Mouse (Mus musculus) liver, embryonic 16.5 days (tissue): ENCODE measurements around the gene Dmp1. TPM values are rescaled to one million over a fixed set of nuclear protein-coding genes. Genes with fewer than 3 reads are reported as not detected.

Experiments
- ATAC-seq: fragments of 200-750 bp; cut with Nextera tagmentation; 2 replicates; pipeline ENCODE4 v1.8.0; 2017; ENCODE audit warnings: low read depth, mild to moderate bottlenecking, moderate number of reproducible peaks, moderate library complexity
- H3K27ac ChIP-seq: fragments of 300-500 bp; sonication (generic); 2 replicates; pipeline ENCODE4 v1.5.1; 2014; ENCODE audit warnings: mild to moderate bottlenecking, low read length
- H3K27me3 ChIP-seq: fragments of 300-500 bp; sonication (generic); 2 replicates; pipeline ENCODE4 v1.6.1; 2014; ENCODE audit warnings: low read depth, low read length, mixed read lengths; ENCODE audit not compliant: control insufficient read depth, insufficient read depth
- H3K36me3 ChIP-seq: fragments of 300-500 bp; sonication (generic); 2 replicates; pipeline ENCODE4 v1.6.1; 2014; ENCODE audit warnings: mild to moderate bottlenecking; ENCODE audit not compliant: control insufficient read depth, insufficient read depth
- H3K4me1 ChIP-seq: fragments of 300-500 bp; sonication (generic); 2 replicates; pipeline ENCODE4 v1.6.1; 2014; ENCODE audit warnings: low read depth, low read length, mixed read lengths; ENCODE audit not compliant: control insufficient read depth
- H3K4me2 ChIP-seq: fragments of 300-500 bp; sonication (generic); 2 replicates; pipeline ENCODE4 v1.6.1; 2014; ENCODE audit warnings: low read depth, low read length, mixed read lengths
- H3K4me3 ChIP-seq: fragments of 300-500 bp; sonication (generic); 2 replicates; pipeline ENCODE4 v1.5.1; 2014; ENCODE audit warnings: low read depth, mild to moderate bottlenecking, low read length
- H3K9ac ChIP-seq: fragments of 300-500 bp; sonication (generic); 2 replicates; pipeline ENCODE4 v1.6.1; 2014; ENCODE audit warnings: low read depth, low read length
- H3K9me3 ChIP-seq: fragments of 300-500 bp; sonication (generic); replicated peaks from 2 replicates; pipeline ENCODE4 v1.6.1; 2016; ENCODE audit warnings: low read length; ENCODE audit not compliant: control insufficient read depth
- WGBS: fragments of 180-500 bp; shearing (Covaris S2); extraction: QIAGEN DNeasy Blood & Tissue Kit; methylation state at CpG from one replicate; pipeline ENCODE4 v1.1.7; 2014; ENCODE audit not compliant: insufficient replicate concordance; 5-methylcytosine and 5-hydroxymethylcytosine counted together
- polyA plus RNA-seq: library from polyadenylated mRNA; unstranded; fragments of >200 nt; fragmentation: Nextera tagmentation; extraction: Ambion mirVana; gene quantifications from 2 replicates; pipeline ENCODE4 v1.2.1, GENCODE M21; 2015

Gene Dmp1
- polyA plus RNA-seq: not detected in 2 replicates

DNA sequence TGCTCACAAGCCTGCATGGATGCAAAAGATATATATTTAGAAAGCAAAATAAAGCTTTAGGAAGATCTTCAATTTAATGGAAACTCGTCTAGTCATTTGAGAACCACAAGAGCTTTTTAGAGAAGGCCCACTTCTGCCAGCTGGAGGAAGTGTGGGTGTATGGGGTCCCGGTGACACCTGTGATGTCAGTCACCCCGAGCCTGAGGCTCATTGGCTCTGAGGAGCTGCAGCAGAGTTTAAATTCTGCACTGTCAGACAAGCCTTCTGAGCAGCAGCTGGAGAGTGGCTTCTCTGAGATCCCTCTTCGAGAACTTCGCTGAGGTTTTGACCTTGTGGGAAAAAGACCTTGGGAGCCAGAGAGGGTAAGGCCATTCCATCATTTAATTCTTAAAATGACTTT, at the start of gene Dmp1:
Dmp1 (plus strand) TSS at position 263 of the 400 bp plus-strand sequence.
- 39% methylated on average over 5 of the region's 5 CpGs for WGBS
- no peak within 1 kb of the TSS for H3K4me2 ChIP-seq
- no peaks in the 10 kb centered on the region for H3K4me1 ChIP-seq

DNA sequence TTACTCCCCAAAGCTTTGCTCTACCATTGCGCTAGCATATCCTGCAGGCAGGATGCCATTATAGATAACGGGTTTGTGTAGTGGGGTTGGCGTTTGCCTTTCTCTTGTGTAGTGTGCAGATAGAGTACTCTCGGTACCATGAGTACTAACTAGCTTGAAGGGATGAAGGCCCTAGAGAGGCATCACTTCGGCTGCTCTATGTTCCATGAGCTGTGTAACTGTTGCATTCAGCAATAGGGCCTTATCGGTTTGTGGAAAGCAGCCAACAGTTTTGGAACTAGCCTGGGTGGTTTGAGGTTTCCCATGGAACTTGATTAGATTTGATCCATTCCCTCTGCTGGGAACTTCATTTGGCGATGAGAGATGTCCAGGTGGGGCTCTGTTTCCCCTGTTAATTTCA, 44.7 kb upstream of the Dmp1 start:
- no peaks in the 10 kb centered on the region for H3K36me3 ChIP-seq
- no peaks in the 10 kb centered on the region for H3K4me1 ChIP-seq
- no peaks in the 10 kb centered on the region for H3K27me3 ChIP-seq
- no peak for ATAC-seq
- no peak overlapping the region for H3K4me2 ChIP-seq
- 74% methylated on average over 7 of the region's 7 CpGs for WGBS
- no peak overlapping the region for H3K27ac ChIP-seq
- no peaks in the 10 kb centered on the region for H3K9me3 ChIP-seq
- H3K9ac ChIP-seq: no peak overlapping the region
- no peak overlapping the region for H3K4me3 ChIP-seq

More for the DNA sequence above, at the start of gene Dmp1:
- no peak for ATAC-seq
- H3K27me3 ChIP-seq: no peaks in the 10 kb centered on the region
- H3K36me3 ChIP-seq: no peaks in the 10 kb centered on the region
- no peak within 1 kb of the TSS for H3K4me3 ChIP-seq
- H3K9me3 ChIP-seq: no peaks in the 10 kb centered on the region
- H3K9ac ChIP-seq: no peak within 1 kb of the TSS
- H3K27ac ChIP-seq: no peak within 1 kb of the TSS

DNA sequence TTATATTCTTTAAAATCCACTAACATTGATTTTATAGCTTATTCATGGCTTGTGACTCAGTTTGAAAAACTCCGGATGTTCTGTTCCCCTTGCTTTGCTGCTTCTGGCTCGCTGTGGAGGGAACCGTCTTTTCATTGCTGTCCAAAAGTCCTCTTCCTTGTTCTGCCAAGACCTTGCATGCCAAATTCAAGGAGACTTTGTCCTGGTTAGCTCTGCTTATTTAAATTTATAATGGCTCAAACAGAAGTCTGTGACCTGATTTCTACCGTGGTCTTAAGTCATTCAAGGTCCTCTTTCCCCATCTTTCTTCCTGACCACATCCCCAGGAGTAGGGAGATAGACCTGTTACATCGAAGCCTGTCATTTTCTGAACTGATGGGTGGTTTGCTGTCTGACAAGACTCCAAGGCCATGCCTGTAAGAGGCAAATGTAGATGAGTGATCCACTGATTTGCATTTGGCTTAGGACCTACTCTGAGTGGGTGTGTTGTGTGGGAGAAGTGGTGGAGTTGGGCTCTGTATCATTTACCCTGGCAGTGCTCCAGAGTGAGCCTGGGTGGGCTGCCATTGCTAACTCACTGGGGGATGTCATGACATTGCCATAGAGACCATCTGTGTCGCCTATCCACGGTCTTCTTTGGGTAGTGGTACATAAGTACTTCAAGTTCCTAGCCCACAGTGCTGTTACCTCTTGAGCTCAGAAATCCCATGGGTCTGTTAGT, 43.9 kb upstream of the Dmp1 start:
- ATAC-seq: no peak
- Histone ChIP-seq H3K27me3 (no peaks in the 10 kb centered on the region), H3K4me3 (no peak overlapping the region), H3K9me3 (no peaks in the 10 kb centered on the region), H3K27ac (no peak overlapping the region), H3K36me3 (no peaks in the 10 kb centered on the region), H3K4me1 (no peaks in the 10 kb centered on the region), H3K4me2 (no peak overlapping the region), H3K9ac (no peak overlapping the region)
- 59% methylated on average over 7 of the region's 7 CpGs for WGBS

DNA sequence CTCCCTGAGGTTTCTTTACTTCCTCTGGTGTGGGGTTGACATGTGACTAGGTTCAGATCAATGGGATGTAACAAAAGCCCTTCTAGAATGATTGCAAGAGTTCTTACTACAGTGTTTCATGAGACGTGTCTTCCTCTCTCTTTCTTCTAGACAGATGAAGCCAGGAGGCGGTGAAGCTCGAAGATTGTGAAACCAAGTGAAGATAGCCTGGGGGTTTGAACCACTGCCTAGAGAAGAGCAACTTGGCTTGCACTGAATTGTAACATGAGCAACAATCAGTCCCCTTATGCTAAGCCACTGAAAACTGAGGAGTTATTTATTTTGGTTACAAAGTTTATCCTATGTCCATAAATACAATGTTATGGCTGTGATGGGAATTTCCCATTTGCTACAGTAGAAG, 41.8 kb upstream of the Dmp1 start:
- no peak overlapping the region for H3K4me2 ChIP-seq
- 53% methylated on average over 3 of the region's 3 CpGs for WGBS

DNA sequence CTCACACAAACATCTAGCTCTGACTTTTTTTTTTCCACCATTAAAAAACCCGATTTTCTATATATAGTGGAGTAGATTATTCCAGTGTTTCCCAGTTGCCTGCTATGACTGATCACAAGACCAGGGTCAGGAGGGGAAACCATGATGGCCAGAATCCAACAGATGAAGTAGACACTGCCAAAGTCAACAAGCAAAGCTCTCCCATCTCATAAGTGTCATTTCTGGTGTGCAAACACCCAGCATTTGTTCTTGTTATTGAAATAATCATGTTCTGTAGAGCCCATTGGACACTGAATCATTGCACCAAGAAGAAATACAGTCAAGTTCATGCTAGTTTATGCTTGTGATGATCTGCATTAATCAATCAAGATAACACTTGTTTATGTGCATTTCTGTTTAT, 41.0 kb upstream of the Dmp1 start:
- 39% methylated on average over 1 of the region's 1 CpGs for WGBS
- H3K4me1 ChIP-seq: no peaks in the 10 kb centered on the region
- no peaks in the 10 kb centered on the region for H3K36me3 ChIP-seq

More for the DNA sequence above, 41.8 kb upstream of the Dmp1 start:
- Histone ChIP-seq H3K4me3 (no peak overlapping the region), H3K9ac (no peak overlapping the region), H3K9me3 (no peaks in the 10 kb centered on the region), H3K27ac (no peak overlapping the region), H3K27me3 (no peaks in the 10 kb centered on the region), H3K4me1 (no peaks in the 10 kb centered on the region), H3K36me3 (no peaks in the 10 kb centered on the region)
- ATAC-seq: no peak

DNA sequence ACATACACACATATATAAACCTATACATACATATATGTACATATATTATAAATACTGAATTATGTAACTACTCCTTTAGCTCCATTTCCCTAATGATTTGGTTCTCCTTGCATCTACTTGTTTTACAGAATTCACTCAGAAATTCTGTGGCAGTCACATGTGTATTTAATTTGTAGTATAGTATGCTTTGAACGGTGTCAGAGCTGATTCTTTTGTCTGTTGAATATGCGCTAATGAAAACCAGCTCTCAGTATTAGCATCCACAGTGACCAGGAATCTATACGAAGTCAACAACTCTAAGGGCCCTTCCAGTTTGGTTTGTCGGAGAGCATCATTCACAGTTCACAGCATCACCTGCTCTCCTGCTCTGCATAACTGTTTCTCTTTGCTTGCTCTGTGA, 38.9 kb upstream of the Dmp1 start:
- no peak overlapping the region for H3K4me2 ChIP-seq
- no peaks in the 10 kb centered on the region for H3K36me3 ChIP-seq
- H3K9ac ChIP-seq: no peak overlapping the region
- no peaks in the 10 kb centered on the region for H3K27me3 ChIP-seq
- no peak overlapping the region for H3K4me3 ChIP-seq
- H3K4me1 ChIP-seq: no peaks in the 10 kb centered on the region
- 66% methylated on average over 4 of the region's 4 CpGs for WGBS
- no peak for ATAC-seq
- H3K27ac ChIP-seq: no peak overlapping the region
- H3K9me3 ChIP-seq: no peaks in the 10 kb centered on the region

More for the DNA sequence above, 41.0 kb upstream of the Dmp1 start:
- Histone ChIP-seq H3K4me3 (no peak overlapping the region), H3K27ac (no peak overlapping the region), H3K4me2 (no peak overlapping the region), H3K9ac (no peak overlapping the region), H3K27me3 (no peaks in the 10 kb centered on the region), H3K9me3 (no peaks in the 10 kb centered on the region)
- no peak for ATAC-seq

DNA sequence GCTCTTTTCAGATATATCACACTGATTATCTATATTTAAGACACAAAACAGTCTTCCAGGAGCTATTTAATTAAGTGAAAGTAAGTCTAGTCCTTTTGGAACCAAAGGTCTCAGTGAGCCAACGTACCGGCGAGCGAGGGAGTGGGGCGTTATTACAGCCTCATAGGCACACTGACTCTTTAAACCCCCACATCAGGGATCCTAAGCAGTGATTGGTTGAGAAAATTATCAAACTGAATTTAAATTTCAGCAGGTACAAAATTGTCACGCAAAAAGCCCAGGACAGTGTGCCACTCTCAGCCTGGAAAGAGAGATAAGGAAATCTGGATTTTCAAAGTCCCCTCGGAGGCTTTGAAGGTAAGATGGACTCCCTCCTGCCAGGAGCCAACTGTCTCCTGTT, 32.0 kb upstream of the Dmp1 start, which contains the start of gene Dspp:
Dspp (plus strand) TSS at position 301 of the 400 bp plus-strand sequence.
- no peaks in the 10 kb centered on the region for H3K4me1 ChIP-seq
- no peak within 1 kb of the TSS for H3K4me3 ChIP-seq
- no peak within 1 kb of the TSS for H3K4me2 ChIP-seq
- no peaks in the 10 kb centered on the region for H3K9me3 ChIP-seq
- no peak within 1 kb of the TSS for H3K27ac ChIP-seq
- ATAC-seq: no peak
- H3K36me3 ChIP-seq: no peaks in the 10 kb centered on the region
- no peaks in the 10 kb centered on the region for H3K27me3 ChIP-seq
- 68% methylated on average over 7 of the region's 7 CpGs for WGBS
- H3K9ac ChIP-seq: no peak within 1 kb of the TSS

DNA sequence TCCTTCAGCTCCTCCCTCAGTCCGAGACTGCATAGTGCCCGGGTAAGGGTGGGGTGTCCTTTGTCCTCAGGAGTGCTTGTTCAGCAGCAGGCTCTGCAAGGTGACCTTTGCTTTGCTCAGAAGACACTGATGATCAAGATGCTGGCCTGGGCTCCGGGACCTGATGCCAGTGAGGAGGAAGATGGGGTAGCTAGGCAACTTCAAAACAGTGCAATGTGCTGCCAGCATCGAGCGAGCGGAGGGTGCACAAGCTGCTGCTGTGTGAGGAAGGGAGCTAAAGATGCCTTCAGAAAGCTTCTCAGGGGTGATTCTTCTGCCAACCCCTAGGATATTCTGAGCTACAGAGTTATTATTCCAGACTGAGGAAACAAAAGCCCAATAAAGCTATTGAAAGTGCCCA, 29.3 kb upstream of the Dmp1 start:
- 61% methylated on average over 6 of the region's 6 CpGs for WGBS
- no peaks in the 10 kb centered on the region for H3K4me1 ChIP-seq
- no peaks in the 10 kb centered on the region for H3K9me3 ChIP-seq
- H3K9ac ChIP-seq: no peak overlapping the region
- no peak for ATAC-seq
- H3K27me3 ChIP-seq: no peaks in the 10 kb centered on the region
- no peak overlapping the region for H3K4me3 ChIP-seq
- H3K36me3 ChIP-seq: no peaks in the 10 kb centered on the region
- H3K4me2 ChIP-seq: no peak overlapping the region
- H3K27ac ChIP-seq: no peak overlapping the region

DNA sequence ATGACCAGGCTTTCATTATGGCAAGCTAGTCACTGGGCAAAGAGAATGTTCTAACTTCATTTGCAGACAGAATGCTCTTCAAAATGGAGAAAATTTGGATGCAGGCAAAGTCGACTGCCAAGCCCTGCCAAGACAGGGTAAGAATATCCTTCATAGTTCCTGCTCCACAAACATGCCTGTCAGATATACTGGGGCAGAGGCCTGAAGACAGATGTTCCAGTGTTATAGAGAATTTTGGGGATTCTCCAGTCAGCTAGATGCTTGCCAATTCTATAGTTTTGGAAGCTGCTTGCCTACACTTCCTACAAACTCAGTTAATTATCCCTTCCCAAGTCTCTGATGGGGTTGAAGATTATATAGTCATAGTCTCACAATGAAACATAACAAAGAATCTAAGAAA, 18.7 kb upstream of the Dmp1 start:
- Histone ChIP-seq H3K4me1 (no peaks in the 10 kb centered on the region), H3K36me3 (no peaks in the 10 kb centered on the region), H3K4me2 (no peak overlapping the region), H3K9me3 (no peaks in the 10 kb centered on the region), H3K27me3 (no peaks in the 10 kb centered on the region), H3K4me3 (no peak overlapping the region), H3K9ac (no peak overlapping the region), H3K27ac (no peak overlapping the region)
- 54% methylated on average over 1 of the region's 1 CpGs for WGBS
- no peak for ATAC-seq
